Mouse (Mus musculus) limb, embryonic 10.5 days (tissue): ENCODE results near the gene Arl3. TPM values are rescaled to one million over a fixed set of nuclear protein-coding genes. Genes with fewer than 3 reads are reported as not detected.

ENCODE experiments used
- DNase-seq: peaks from one replicate; pipeline ENCODE4 v3.0.0-alpha.2; 2017; ENCODE audit warnings: low spot score
- H3K27ac ChIP-seq: fragments of 300-500 bp; sonication (generic); 2 replicates; pipeline ENCODE4 v1.5.1; 2016; ENCODE audit warnings: mild to moderate bottlenecking
- H3K27me3 ChIP-seq: fragments of 300-500 bp; sonication (generic); 2 replicates; pipeline ENCODE4 v1.6.1; 2016; ENCODE audit warnings: low read depth, mild to moderate bottlenecking; ENCODE audit not compliant: poor library complexity, severe bottlenecking
- H3K36me3 ChIP-seq: fragments of 300-500 bp; sonication (generic); 2 replicates; pipeline ENCODE4 v1.6.1; 2016; ENCODE audit warnings: mild to moderate bottlenecking, moderate library complexity
- H3K4me1 ChIP-seq: fragments of 300-500 bp; sonication (generic); 2 replicates; pipeline ENCODE4 v1.6.1; 2016
- H3K4me3 ChIP-seq: fragments of 300-500 bp; sonication (generic); 2 replicates; pipeline ENCODE4 v1.5.1; 2016; ENCODE audit warnings: mild to moderate bottlenecking, moderate library complexity
- H3K9me3 ChIP-seq: fragments of 300-500 bp; sonication (generic); replicated peaks from 2 replicates; pipeline ENCODE4 v1.6.1; 2016; ENCODE audit warnings: mild to moderate bottlenecking
- WGBS: fragments of 180-500 bp; shearing (Covaris S2); methylation state at CpG from one replicate; pipeline ENCODE4 v1.1.7; 2016; 5-methylcytosine and 5-hydroxymethylcytosine counted together
- polyA plus RNA-seq: library from polyadenylated mRNA; unstranded; fragments of >200 nt; fragmentation: Nextera tagmentation; extraction: Ambion mirVana; gene quantifications from 2 replicates; pipeline ENCODE4 v1.2.1, GENCODE M21; 2016

Arl3 gene
- polyA plus RNA-seq, 1 experiment from 2014 or later, result 164 TPM

- 78% methylated on average over 8 of the region's 8 CpGs for WGBS
- H3K36me3 ChIP-seq, result peaks cover 72% of the 10 kb centered on the region
These were observed 65.8 kb downstream of the Arl3 start for GRCm38 (mm10) chr19:46507181-46507581.

GRCm38 (mm10) chr19:46506372-46506717, 66.7 kb downstream of the Arl3 start:
- H3K4me3 ChIP-seq, result peak overlapping the region; percentile 72; the same call in 1 of the 2 replicates
- 92% methylated on average over 3 of the region's 3 CpGs for WGBS
- peaks cover 75% of the 10 kb centered on the region for H3K4me1 ChIP-seq

More at GRCm38 (mm10) chr19:46507181-46507581, 65.8 kb downstream of the Arl3 start:
- Histone ChIP-seq H3K27me3 (no peaks in the 10 kb centered on the region), H3K4me3 (no peak overlapping the region), H3K27ac (peak overlapping the region; percentile 51; the same call in 1 of the 2 replicates), H3K4me1 (peaks cover 72% of the 10 kb centered on the region), H3K9me3 (no peaks in the 10 kb centered on the region)
- no peak for DNase-seq

GRCm38 (mm10) chr19:46505646-46506371, 67.2 kb downstream of the Arl3 start:
- H3K4me3 ChIP-seq, result peak overlapping the region; percentile 72
- H3K27me3 ChIP-seq, result no peaks in the 10 kb centered on the region
- H3K9me3 ChIP-seq, result no peaks in the 10 kb centered on the region
- H3K4me1 ChIP-seq, result peaks cover 77% of the 10 kb centered on the region
- H3K27ac ChIP-seq, result peak overlapping the region; percentile 51
- DNase-seq, result no peak
- peaks cover 61% of the 10 kb centered on the region for H3K36me3 ChIP-seq
- 83% methylated on average over 8 of the region's 8 CpGs for WGBS

More at GRCm38 (mm10) chr19:46506372-46506717, 66.7 kb downstream of the Arl3 start:
- Histone ChIP-seq H3K27me3 (no peaks in the 10 kb centered on the region), H3K36me3 (peaks cover 64% of the 10 kb centered on the region), H3K27ac (peak overlapping the region; percentile 51; the same call in 1 of the 2 replicates), H3K9me3 (no peaks in the 10 kb centered on the region)
- DNase-seq, result no peak

GRCm38 (mm10) chr19:46504822-46505417, 68.1 kb downstream of the Arl3 start:
- WGBS, result 69% methylated on average over 9 of the region's 9 CpGs
- Histone ChIP-seq H3K27ac (peak overlapping the region; percentile 96), H3K27me3 (no peaks in the 10 kb centered on the region), H3K36me3 (peaks cover 54% of the 10 kb centered on the region), H3K4me3 (peak overlapping the region; percentile 72), H3K9me3 (no peaks in the 10 kb centered on the region), H3K4me1 (peaks cover 77% of the 10 kb centered on the region)
- DNase-seq, result no peak

GRCm38 (mm10) chr19:46504085-46504552, 68.9 kb downstream of the Arl3 start:
- DNase-seq, result no peak
- Histone ChIP-seq H3K36me3 (peaks cover 46% of the 10 kb centered on the region), H3K27ac (peak overlapping the region; percentile 96), H3K9me3 (no peaks in the 10 kb centered on the region), H3K4me1 (peaks cover 73% of the 10 kb centered on the region), H3K4me3 (peak overlapping the region; percentile 72), H3K27me3 (no peaks in the 10 kb centered on the region)
- 11% methylated on average over 4 of the region's 4 CpGs for WGBS

- Histone ChIP-seq H3K4me3 (peak overlapping the region; percentile 72), H3K9me3 (no peaks in the 10 kb centered on the region), H3K27me3 (no peaks in the 10 kb centered on the region), H3K4me1 (peaks cover 71% of the 10 kb centered on the region), H3K36me3 (peaks cover 40% of the 10 kb centered on the region), H3K27ac (peak overlapping the region; percentile 96)
- peak; percentile 63 for DNase-seq
- WGBS, result 0% methylated on average over 21 of the region's 21 CpGs
These were observed 69.5 kb downstream of the Arl3 start for GRCm38 (mm10) chr19:46503351-46504084.

- Histone ChIP-seq H3K27ac (peak overlapping the region; percentile 96), H3K27me3 (no peaks in the 10 kb centered on the region), H3K9me3 (no peaks in the 10 kb centered on the region), H3K4me1 (peaks cover 64% of the 10 kb centered on the region), H3K36me3 (peaks cover 31% of the 10 kb centered on the region), H3K4me3 (peak overlapping the region; percentile 72)
- DNase-seq, result peak; percentile 75
- WGBS, result under 1% methylated on average over 53 of the region's 53 CpGs
These were observed 70.4 kb downstream of the Arl3 start for GRCm38 (mm10) chr19:46502471-46503166.

- Histone ChIP-seq H3K36me3 (peaks cover 26% of the 10 kb centered on the region), H3K4me1 (peaks cover 60% of the 10 kb centered on the region), H3K4me3 (peak overlapping the region; percentile 72), H3K27ac (peak overlapping the region; percentile 96), H3K27me3 (no peaks in the 10 kb centered on the region), H3K9me3 (no peaks in the 10 kb centered on the region)
- under 1% methylated on average over 45 of the region's 46 CpGs for WGBS
- peak; percentile 80 for DNase-seq
These were observed 70.9 kb downstream of the Arl3 start for GRCm38 (mm10) chr19:46502069-46502455.

GRCm38 (mm10) chr19:46501401-46502068, 71.5 kb downstream of the Arl3 start, which contains the start of gene Trim8:
TSS of gene Trim8 (plus strand) at chr19:46501702.
- peak within 1 kb of the TSS; percentile 96 for H3K27ac ChIP-seq
- under 1% methylated on average over 62 of the region's 64 CpGs for WGBS
- peaks cover 21% of the 10 kb centered on the region for H3K36me3 ChIP-seq
- H3K4me3 ChIP-seq, result peak within 1 kb of the TSS; percentile 72
- H3K4me1 ChIP-seq, result peaks cover 55% of the 10 kb centered on the region
- H3K27me3 ChIP-seq, result no peaks in the 10 kb centered on the region
- DNase-seq, result peak; percentile 87
- no peaks in the 10 kb centered on the region for H3K9me3 ChIP-seq

- peak; percentile 82 for DNase-seq
- under 1% methylated on average over 49 of the region's 50 CpGs for WGBS
- peaks cover 47% of the 10 kb centered on the region for H3K4me1 ChIP-seq
These were observed 72.2 kb downstream of the Arl3 start for GRCm38 (mm10) chr19:46500581-46501341.

GRCm38 (mm10) chr19:46499836-46500580, 73.0 kb downstream of the Arl3 start:
- WGBS, result 1% methylated on average over 52 of the region's 52 CpGs
- Histone ChIP-seq H3K9me3 (no peaks in the 10 kb centered on the region), H3K27ac (peak overlapping the region; percentile 96), H3K27me3 (no peaks in the 10 kb centered on the region), H3K4me1 (peaks cover 40% of the 10 kb centered on the region), H3K36me3 (peaks cover 5% of the 10 kb centered on the region; the same call in 1 of the 2 replicates), H3K4me3 (peak overlapping the region; percentile 72)
- DNase-seq, result peak; percentile 99

More at GRCm38 (mm10) chr19:46500581-46501341, 72.2 kb downstream of the Arl3 start:
- Histone ChIP-seq H3K4me3 (peak overlapping the region; percentile 72), H3K36me3 (peaks cover 13% of the 10 kb centered on the region), H3K27me3 (no peaks in the 10 kb centered on the region), H3K9me3 (no peaks in the 10 kb centered on the region), H3K27ac (peak overlapping the region; percentile 96)
